8 mouse cellular contexts compared by ENCODE assay signal in genomic region chr6:121210149-121210925, GRCm38 (mm10). TPM values are rescaled to one million over a fixed set of nuclear protein-coding genes. Genes with fewer than 3 reads are reported as not detected.
DNase-seq lines count a peak whose midpoint lies in the region; ATAC-seq lines count a peak whose summit lies in the region.

Gene Tuba8 (plus strand): TSS chr6:121210696.

- no peak within 1 kb of the TSS for H3K9ac ChIP-seq in intestine, embryonic 14.5 days (ENCODE audit: low read length)

- no peaks in the 10 kb centered on the region for H3K36me3 ChIP-seq in embryonic facial prominence, embryonic 10.5 days (replicated peaks)
- H3K36me3 ChIP-seq in intestine, embryonic 14.5 days (ENCODE audit: control insufficient read depth, insufficient read depth, low read length), result no peaks in the 10 kb centered on the region
- peaks cover 45% of the 10 kb centered on the region for H3K36me3 ChIP-seq in megakaryocyte, embryonic 14.5 days (replicated peaks; ENCODE audit: low read length)

- DNase-seq in adrenal gland, postnatal 14 days, result peak; percentile 89
- DNase-seq in embryonic facial prominence, embryonic 10.5 days (ENCODE audit: low spot score), result peak; percentile 55
- peak in 1 of 2 experiments; percentile 31 for DNase-seq in gastrocnemius, postnatal 4 days (ENCODE audit: low spot score in 2 of 2)
- peak; percentile 71 for DNase-seq in intestine, embryonic 14.5 days (ENCODE audit: low spot score)
- DNase-seq in left cerebral cortex, postnatal 14 days (ENCODE audit: low spot score in 2 of 2), result peak; percentile 48 to 69
- peak; percentile 34 for DNase-seq in retina, postnatal 7 days (ENCODE audit: low read depth, low spot score)
- no peak for DNase-seq in c-Kit-positive CD71-positive TER-119-positive erythroid progenitor cells, embryonic 14.5 days (ENCODE audit: low spot score)

- WGBS in embryonic facial prominence, embryonic 10.5 days, result 5% methylated on average over 30 of the region's 30 CpGs
- 7% methylated on average over 30 of the region's 30 CpGs for WGBS in intestine, embryonic 14.5 days

- peaks cover 42% of the 10 kb centered on the region for H3K27me3 ChIP-seq in embryonic facial prominence, embryonic 10.5 days (replicated peaks; ENCODE audit: low read depth, poor library complexity, severe bottlenecking)
- H3K27me3 ChIP-seq in intestine, embryonic 14.5 days (replicated peaks; ENCODE audit: control insufficient read depth, insufficient read depth, low read length), result peaks cover 34% of the 10 kb centered on the region
- no peaks in the 10 kb centered on the region for H3K27me3 ChIP-seq in megakaryocyte, embryonic 14.5 days (replicated peaks)

- intact Hi-C loops in left cerebral cortex, postnatal 14 days (cut with DNase I), result no loop called here

- peak within 1 kb of the TSS; percentile 71 for H3K4me2 ChIP-seq in intestine, embryonic 14.5 days (ENCODE audit: low read length)

- peak; percentile 67 for ATAC-seq in intestine, embryonic 14.5 days (replicated peaks; ENCODE audit: low FRiP score, low TSS enrichment, low read depth)

- 0 out of 2 replicates have a peak, but pooled peaks cover 3% of the 10 kb centered on the region for H3K9me3 ChIP-seq in embryonic facial prominence, embryonic 10.5 days
- no peaks in the 10 kb centered on the region for H3K9me3 ChIP-seq in intestine, embryonic 14.5 days (ENCODE audit: control insufficient read depth, low read length)
- peaks cover 4% of the 10 kb centered on the region for H3K9me3 ChIP-seq in megakaryocyte, embryonic 14.5 days

- H3K4me3 ChIP-seq in embryonic facial prominence, embryonic 10.5 days, result peak within 1 kb of the TSS; percentile 61
- peak within 1 kb of the TSS; percentile 38 for H3K4me3 ChIP-seq in intestine, embryonic 14.5 days (ENCODE audit: low read depth, low read length)
- peak within 1 kb of the TSS; percentile 95 for H3K4me3 ChIP-seq in megakaryocyte, embryonic 14.5 days (replicated peaks)

- peak within 1 kb of the TSS; percentile 54; the same call in 1 of the 2 replicates for H3K27ac ChIP-seq in embryonic facial prominence, embryonic 10.5 days (replicated peaks)
- no peak within 1 kb of the TSS for H3K27ac ChIP-seq in intestine, embryonic 14.5 days (ENCODE audit: low read depth)

- H3K4me1 ChIP-seq in embryonic facial prominence, embryonic 10.5 days, result peaks cover 19% of the 10 kb centered on the region
- peaks cover 13% of the 10 kb centered on the region for H3K4me1 ChIP-seq in intestine, embryonic 14.5 days (replicated peaks; ENCODE audit: control insufficient read depth, insufficient read depth, low read length)
- H3K4me1 ChIP-seq in megakaryocyte, embryonic 14.5 days, result peaks cover 77% of the 10 kb centered on the region

RNA-seq across cellular contexts. Expression of gene Tuba8, which starts in this region (rescaled TPM):
- 15.9 and 17.5 TPM in 2 replicates for total RNA-seq in adrenal gland, postnatal 14 days (2021)
- polyA plus RNA-seq in embryonic facial prominence, embryonic 10.5 days (2016; fragmentation: Nextera tagmentation; extraction: Ambion mirVana), result 0.41 and 0.60 TPM in 2 replicates
- total RNA-seq in gastrocnemius, postnatal 4 days (2021), result 10 to 100 TPM; 26.4 to 36.8 TPM
- 0.38 and 0.46 TPM in 2 replicates for polyA plus RNA-seq in intestine, embryonic 14.5 days (2014; fragmentation: Nextera tagmentation; extraction: Ambion mirVana)
- total RNA-seq in left cerebral cortex, postnatal 14 days (2021), result 1 to 10 TPM; 6.6 to 9.1 TPM
- 75.1 and 120 TPM in 2 replicates for polyA plus RNA-seq in megakaryocyte, embryonic 14.5 days (2012; ENCODE audit: insufficient read depth, low replicate concordance)

Comparison
In these comparisons a context has a peak if more than half of its experiments do, and no peak if none do; other contexts are left out.
1. RNA of gene Tuba8 (polyA plus RNA-seq): 75.1 to 120 TPM in megakaryocyte, embryonic 14.5 days; 0.41 to 0.60 TPM in embryonic facial prominence, embryonic 10.5 days and 0.38 to 0.46 TPM in intestine, embryonic 14.5 days; every median in the first group is over 10 times any median in the second.
2. Peak in DNase-seq, H3K4me3 ChIP-seq and H3K27ac ChIP-seq in embryonic facial prominence, embryonic 10.5 days; RNA of the gene not detected or under 1 TPM.
3. Peak in DNase-seq, ATAC-seq, H3K4me3 ChIP-seq and H3K4me2 ChIP-seq in intestine, embryonic 14.5 days; RNA of the gene not detected or under 1 TPM.
4. H3K4me3 ChIP-seq: peak in every context shown above with its lines; median percentile 95 in megakaryocyte, embryonic 14.5 days; 61 in embryonic facial prominence, embryonic 10.5 days; 38 in intestine, embryonic 14.5 days.